Mouse (Mus musculus): Measurements from ENCODE around the gene Selenoi. TPM values are rescaled to one million over a fixed set of nuclear protein-coding genes. Genes with fewer than 3 reads are reported as not detected.

Gene Selenoi
- total RNA-seq, 2 experiments from 2014 or later, result 47.6 to 56.7 TPM

DNA sequence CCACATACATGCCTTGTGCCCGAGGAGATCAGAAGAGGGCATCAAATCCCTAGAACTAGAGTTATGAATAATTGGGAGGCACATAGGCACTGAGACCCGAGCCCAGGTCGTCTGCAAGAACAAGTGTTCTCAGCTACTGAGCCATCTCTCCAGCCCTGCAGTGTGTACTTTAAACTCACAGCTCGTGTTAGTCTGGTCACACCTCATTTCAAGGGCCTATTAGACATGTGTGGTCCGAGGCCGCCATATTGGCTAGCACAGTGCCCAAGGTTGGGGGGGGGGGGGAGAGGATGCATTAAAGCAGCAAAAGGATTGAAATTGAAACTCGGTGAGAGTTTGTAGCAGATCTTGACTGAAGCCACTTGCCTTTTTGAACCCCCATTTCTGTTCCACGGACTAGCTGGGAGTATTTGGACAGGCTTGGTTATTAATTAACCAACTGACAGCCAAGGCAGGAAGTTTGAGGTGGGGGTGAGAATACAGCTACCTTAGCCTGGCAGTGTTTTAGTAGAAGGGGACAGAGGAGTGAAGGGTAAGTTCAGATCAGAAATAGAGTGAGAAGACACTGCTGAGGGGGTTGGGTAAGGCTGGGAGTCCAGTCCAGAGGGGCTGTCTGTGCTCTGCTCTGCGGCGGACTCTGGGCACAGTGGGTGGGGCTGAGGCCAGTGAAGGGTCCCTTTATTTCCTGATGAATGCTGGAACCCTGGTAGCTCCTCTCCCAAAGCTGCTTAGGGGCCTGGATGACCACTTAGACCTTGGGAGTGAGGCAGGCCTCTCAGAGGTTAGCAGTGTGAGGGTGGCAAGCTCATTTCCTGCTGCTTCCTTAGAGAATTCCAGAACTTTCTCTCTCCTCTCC is 53.8 kb downstream of the Selenoi start:
- intact Hi-C loops (cut with DNase I), result no loop called here

GRCm38 (mm10) chr5:30287106-30287882 is 54.9 kb downstream of the Selenoi start:
- intact Hi-C loops (cut with DNase I), result no loop called here
- DNase-seq (ENCODE audit: low spot score in 2 of 2), result no peak

More for the DNA sequence above, 53.8 kb downstream of the Selenoi start:
- no peak for DNase-seq (ENCODE audit: low spot score in 2 of 2)

Other genes with a start within 250 kb of the Selenoi start
- not detected for gene Il6, start 219.5 kb upstream of the Selenoi start, total RNA-seq (2021)
- gene Tyms, start 159.0 kb upstream of the Selenoi start, total RNA-seq (2021), result 1 to 10 TPM; 4.1 to 4.2 TPM
- 10 to 100 TPM; 11.4 to 12.6 TPM for gene Garem2, start 127.4 kb upstream of the Selenoi start, total RNA-seq (2021)
- 1 to 10 TPM; 2.1 to 3.7 TPM for gene 3110082J24Rik, start 126.5 kb upstream of the Selenoi start, total RNA-seq (2021)
- 10 to 100 TPM; 64.1 to 67.8 TPM for gene Hadha, start 77.4 kb upstream of the Selenoi start, total RNA-seq (2021)
- gene Hadhb, start 77.3 kb upstream of the Selenoi start, total RNA-seq (2021), result 10 to 100 TPM; 71.3 to 78.6 TPM
- gene Adgrf3, start 26.9 kb upstream of the Selenoi start, total RNA-seq (2021), result not detected
- 10 to 100 TPM; 14.9 to 18.2 TPM for gene Drc1, start 48.8 kb downstream of the Selenoi start, total RNA-seq (2021)
- 10 to 100 TPM; 14.2 to 14.5 TPM for gene Otof, start 229.4 kb downstream of the Selenoi start, total RNA-seq (2021)
- not detected for gene 1700001C02Rik, start 233.5 kb downstream of the Selenoi start, total RNA-seq (2021)